Mouse (Mus musculus) kidney, postnatal 10 days (tissue): Measurements from ENCODE around the gene Igfbp2.

Experiments
- DNase-seq: peaks from one replicate; pipeline ENCODE4 v3.0.0; 2021; ENCODE audit warnings: mixed read lengths

The Igfbp2 gene

GRCm38 (mm10) chr1:72823751-72824706 lies at the start of gene Igfbp2:
Gene Igfbp2 (plus strand): TSS chr1:72824503.
- peak; percentile 61 for DNase-seq

- peak; percentile 17 for DNase-seq
These were observed 45.5 kb upstream of the Igfbp2 start for GRCm38 (mm10) chr1:72778789-72779188.

- peak; percentile 21 for DNase-seq
These were observed 43.6 kb upstream of the Igfbp2 start for GRCm38 (mm10) chr1:72780720-72781119.

- no peak for DNase-seq
These were observed 41.0 kb upstream of the Igfbp2 start for GRCm38 (mm10) chr1:72783341-72783740.

GRCm38 (mm10) chr1:72784018-72784417 lies 40.3 kb upstream of the Igfbp2 start:
- DNase-seq = no peak

- no peak for DNase-seq
These were observed 33.6 kb upstream of the Igfbp2 start for GRCm38 (mm10) chr1:72790670-72791069.

- no peak for DNase-seq
These were observed 32.6 kb upstream of the Igfbp2 start for GRCm38 (mm10) chr1:72791743-72792142.

GRCm38 (mm10) chr1:72792262-72792661 lies 32.0 kb upstream of the Igfbp2 start:
- DNase-seq = no peak

GRCm38 (mm10) chr1:72793230-72793629 lies 31.1 kb upstream of the Igfbp2 start:
- no peak for DNase-seq

GRCm38 (mm10) chr1:72796128-72796527 lies 28.2 kb upstream of the Igfbp2 start:
- no peak for DNase-seq

GRCm38 (mm10) chr1:72797102-72797665 lies 27.1 kb upstream of the Igfbp2 start:
- DNase-seq = no peak

- no peak for DNase-seq
These were observed 25.9 kb upstream of the Igfbp2 start for GRCm38 (mm10) chr1:72798441-72798840.

GRCm38 (mm10) chr1:72804031-72804430 lies 20.3 kb upstream of the Igfbp2 start:
- DNase-seq = no peak

GRCm38 (mm10) chr1:72805037-72805436 lies 19.3 kb upstream of the Igfbp2 start:
- peak; percentile 13 for DNase-seq

GRCm38 (mm10) chr1:72805476-72806043 lies 18.7 kb upstream of the Igfbp2 start:
- no peak for DNase-seq

GRCm38 (mm10) chr1:72806044-72806584 lies 18.2 kb upstream of the Igfbp2 start:
- DNase-seq = no peak

- no peak for DNase-seq
These were observed 15.0 kb upstream of the Igfbp2 start for GRCm38 (mm10) chr1:72809304-72809703.

- DNase-seq = no peak
These were observed 14.2 kb upstream of the Igfbp2 start for GRCm38 (mm10) chr1:72809951-72810675.

- no peak for DNase-seq
These were observed 13.2 kb upstream of the Igfbp2 start for GRCm38 (mm10) chr1:72811061-72811460.

GRCm38 (mm10) chr1:72813089-72813638 lies 11.1 kb upstream of the Igfbp2 start:
- DNase-seq = no peak

- peak; percentile 31 for DNase-seq
These were observed 10.5 kb upstream of the Igfbp2 start for GRCm38 (mm10) chr1:72813639-72814403.

- peak; percentile 12 for DNase-seq
These were observed 9.1 kb upstream of the Igfbp2 start for GRCm38 (mm10) chr1:72815184-72815583.
